Mouse (Mus musculus): Measurements from ENCODE around the gene Suds3.

GRCm38 (mm10) chr5:117159805-117160291 is 43.9 kb upstream of the Suds3 start:
- TF ChIP-seq MAFK (IDR thresholded peaks at IDR 0.05; ENCODE audit: borderline replicate concordance, low read depth, low read length) (no peak), CTCF (IDR thresholded peaks at IDR 0.05 in 2 of 3, conservative IDR thresholded peaks at IDR 0.05 in 1 of 3; ENCODE audit: control insufficient read depth in 1 of 3, insufficient read depth in 1 of 3, low read depth in 2 of 3, low read length in 3 of 3, poor library complexity in 1 of 3, severe bottlenecking in 1 of 3) (no peak), POLR2A (IDR thresholded peaks at IDR 0.05; ENCODE audit: control insufficient read depth in 1 of 2, insufficient read depth in 1 of 2, low read depth in 1 of 2, low read length in 2 of 2, poor library complexity in 1 of 2) (no peak)

Data from MEL (cell line).